Mouse (Mus musculus): Measurements from ENCODE around the gene Tpte. TPM values are rescaled to one million over a fixed set of nuclear protein-coding genes. Genes with fewer than 3 reads are reported as not detected.

The Tpte gene
- polyA plus RNA-seq, 1 experiment: not detected

DNA sequence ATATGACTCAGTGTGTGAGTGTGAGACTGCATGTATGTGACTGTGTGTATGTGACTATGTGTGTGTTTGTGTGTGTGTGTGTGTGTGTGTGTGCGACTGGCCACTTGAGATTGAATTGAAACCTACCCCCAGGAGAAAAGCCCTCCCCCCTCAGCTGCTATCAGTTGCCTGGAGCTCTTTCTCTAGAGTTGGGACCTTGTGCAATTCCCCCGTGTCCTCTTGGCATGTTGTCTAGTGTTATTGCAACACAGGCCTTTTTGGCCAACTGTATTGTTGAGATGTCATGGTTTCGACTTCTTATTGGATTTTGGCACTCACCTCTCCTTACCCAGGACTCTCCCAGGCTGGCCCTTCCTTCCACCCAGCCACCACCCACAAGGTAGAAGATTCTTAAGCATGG lies 21.0 kb upstream of the Tpte start:
- H3K27me3 ChIP-seq (ENCODE audit: control insufficient read depth, insufficient read depth, low read length): no peaks in the 10 kb centered on the region
- no peaks in the 10 kb centered on the region for H3K4me1 ChIP-seq (ENCODE audit: control insufficient read depth, insufficient read depth, low read length)
- no peak overlapping the region for H3K27ac ChIP-seq (ENCODE audit: insufficient read depth, low read length)
- 70% methylated on average over 3 of the region's 3 CpGs for WGBS
- no peak overlapping the region for H3K4me3 ChIP-seq (replicated peaks; ENCODE audit: insufficient read depth, low read depth, low read length)
- DNase-seq: no peak
- TF ChIP-seq CTCF (IDR thresholded peaks at IDR 0.05; ENCODE audit: borderline replicate concordance, insufficient read depth, low read depth, low read length): no peak
- TF ChIP-seq POLR2A (IDR thresholded peaks at IDR 0.05; ENCODE audit: borderline replicate concordance, insufficient read depth, low read length): no peak

GRCm38 (mm10) chr8:22264292-22264691 lies 18.9 kb upstream of the Tpte start:
- no peak for TF ChIP-seq CTCF (IDR thresholded peaks at IDR 0.05; ENCODE audit: borderline replicate concordance, insufficient read depth, low read depth, low read length)
- TF ChIP-seq POLR2A (IDR thresholded peaks at IDR 0.05; ENCODE audit: borderline replicate concordance, insufficient read depth, low read length): no peak
- Histone ChIP-seq H3K27ac (ENCODE audit: insufficient read depth, low read length) (no peak overlapping the region), H3K27me3 (ENCODE audit: control insufficient read depth, insufficient read depth, low read length) (no peaks in the 10 kb centered on the region), H3K4me1 (ENCODE audit: control insufficient read depth, insufficient read depth, low read length) (no peaks in the 10 kb centered on the region), H3K4me3 (replicated peaks; ENCODE audit: insufficient read depth, low read depth, low read length) (no peak overlapping the region)
- WGBS: 78% methylated on average over 6 of the region's 6 CpGs
- DNase-seq: no peak

- TF ChIP-seq POLR2A (IDR thresholded peaks at IDR 0.05; ENCODE audit: borderline replicate concordance, insufficient read depth, low read length) (no peak), CTCF (IDR thresholded peaks at IDR 0.05; ENCODE audit: borderline replicate concordance, insufficient read depth, low read depth, low read length) (no peak)
- no peak for DNase-seq
- Histone ChIP-seq H3K27ac (ENCODE audit: insufficient read depth, low read length) (no peak overlapping the region), H3K4me3 (replicated peaks; ENCODE audit: insufficient read depth, low read depth, low read length) (no peak overlapping the region), H3K4me1 (ENCODE audit: control insufficient read depth, insufficient read depth, low read length) (no peaks in the 10 kb centered on the region), H3K27me3 (ENCODE audit: control insufficient read depth, insufficient read depth, low read length) (no peaks in the 10 kb centered on the region)
- 49% methylated on average over 6 of the region's 6 CpGs for WGBS
Observed at GRCm38 (mm10) chr8:22264787-22265186, 18.5 kb upstream of the Tpte start.

DNA sequence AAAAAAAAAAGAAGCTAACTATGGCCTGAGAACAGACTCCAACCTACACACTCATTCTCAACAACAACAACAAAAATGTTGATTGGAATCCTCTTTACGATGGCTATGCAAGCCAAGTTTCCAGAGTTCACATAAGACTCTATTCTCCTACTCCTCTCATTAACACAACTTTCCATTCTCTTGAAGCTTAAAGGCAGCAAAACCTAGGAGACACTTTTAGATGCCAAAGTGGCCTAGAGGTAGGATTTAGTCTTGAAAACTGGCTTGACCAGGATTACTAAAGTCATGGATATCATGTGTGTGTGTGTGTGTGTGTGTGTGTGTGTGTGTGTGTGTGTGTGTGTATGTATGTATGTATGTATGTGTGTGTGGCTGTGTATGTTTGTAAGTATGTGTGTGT lies 18.0 kb upstream of the Tpte start:
- DNase-seq: no peak
- Histone ChIP-seq H3K27me3 (ENCODE audit: control insufficient read depth, insufficient read depth, low read length) (no peaks in the 10 kb centered on the region), H3K27ac (ENCODE audit: insufficient read depth, low read length) (no peak overlapping the region), H3K4me3 (replicated peaks; ENCODE audit: insufficient read depth, low read depth, low read length) (no peak overlapping the region), H3K4me1 (ENCODE audit: control insufficient read depth, insufficient read depth, low read length) (no peaks in the 10 kb centered on the region)
- TF ChIP-seq CTCF (IDR thresholded peaks at IDR 0.05; ENCODE audit: borderline replicate concordance, insufficient read depth, low read depth, low read length): no peak
- TF ChIP-seq POLR2A (IDR thresholded peaks at IDR 0.05; ENCODE audit: borderline replicate concordance, insufficient read depth, low read length): no peak
- WGBS: 95% methylated on average over 1 of the region's 1 CpGs

GRCm38 (mm10) chr8:22266809-22267208 lies 16.4 kb upstream of the Tpte start:
- WGBS: 95% methylated on average over 3 of the region's 3 CpGs
- no peak for DNase-seq
- TF ChIP-seq POLR2A (IDR thresholded peaks at IDR 0.05; ENCODE audit: borderline replicate concordance, insufficient read depth, low read length) (no peak), CTCF (IDR thresholded peaks at IDR 0.05; ENCODE audit: borderline replicate concordance, insufficient read depth, low read depth, low read length) (no peak)
- Histone ChIP-seq H3K4me3 (replicated peaks; ENCODE audit: insufficient read depth, low read depth, low read length) (no peak overlapping the region), H3K27me3 (ENCODE audit: control insufficient read depth, insufficient read depth, low read length) (no peaks in the 10 kb centered on the region), H3K4me1 (ENCODE audit: control insufficient read depth, insufficient read depth, low read length) (no peaks in the 10 kb centered on the region), H3K27ac (ENCODE audit: insufficient read depth, low read length) (no peak overlapping the region)

GRCm38 (mm10) chr8:22273142-22273541 lies 10.1 kb upstream of the Tpte start:
- TF ChIP-seq CTCF (IDR thresholded peaks at IDR 0.05; ENCODE audit: borderline replicate concordance, insufficient read depth, low read depth, low read length) (no peak), POLR2A (IDR thresholded peaks at IDR 0.05; ENCODE audit: borderline replicate concordance, insufficient read depth, low read length) (no peak)
- WGBS: 85% methylated on average over 3 of the region's 3 CpGs
- no peak for DNase-seq
- H3K27ac ChIP-seq (ENCODE audit: insufficient read depth, low read length): no peak overlapping the region
- H3K27me3 ChIP-seq (ENCODE audit: control insufficient read depth, insufficient read depth, low read length): no peaks in the 10 kb centered on the region
- no peaks in the 10 kb centered on the region for H3K4me1 ChIP-seq (ENCODE audit: control insufficient read depth, insufficient read depth, low read length)
- no peak overlapping the region for H3K4me3 ChIP-seq (replicated peaks; ENCODE audit: insufficient read depth, low read depth, low read length)

DNA sequence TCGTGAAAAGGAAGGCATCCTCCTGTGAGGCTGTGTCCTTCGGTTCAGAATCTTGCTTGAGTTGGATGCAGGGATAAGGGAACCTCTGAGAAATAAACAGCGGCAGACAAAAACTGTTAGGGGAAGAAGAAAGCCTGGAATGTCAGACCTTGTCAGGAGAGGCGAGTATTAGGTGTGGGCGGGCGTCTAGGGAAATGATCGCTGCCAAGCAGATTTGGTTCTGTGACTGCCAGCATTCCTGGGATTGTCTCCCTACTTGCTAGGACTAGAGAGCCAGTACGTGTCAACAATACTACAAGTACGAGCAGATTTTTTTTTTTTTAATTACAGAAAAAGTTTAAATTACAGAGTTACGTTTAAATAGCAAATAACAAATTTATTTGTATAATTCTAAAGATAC lies 8.6 kb upstream of the Tpte start:
- 62% methylated on average over 10 of the region's 10 CpGs for WGBS
- H3K4me3 ChIP-seq (replicated peaks; ENCODE audit: insufficient read depth, low read depth, low read length): no peak overlapping the region
- TF ChIP-seq POLR2A (IDR thresholded peaks at IDR 0.05; ENCODE audit: borderline replicate concordance, insufficient read depth, low read length): no peak
- no peak for TF ChIP-seq CTCF (IDR thresholded peaks at IDR 0.05; ENCODE audit: borderline replicate concordance, insufficient read depth, low read depth, low read length)
- H3K27me3 ChIP-seq (ENCODE audit: control insufficient read depth, insufficient read depth, low read length): no peaks in the 10 kb centered on the region
- no peaks in the 10 kb centered on the region for H3K4me1 ChIP-seq (ENCODE audit: control insufficient read depth, insufficient read depth, low read length)
- DNase-seq: no peak
- H3K27ac ChIP-seq (ENCODE audit: insufficient read depth, low read length): no peak overlapping the region

- WGBS: 61% methylated on average over 2 of the region's 2 CpGs
Observed at GRCm38 (mm10) chr8:22302326-22302725, 19.1 kb downstream of the Tpte start.

More at GRCm38 (mm10) chr8:22302326-22302725, 19.1 kb downstream of the Tpte start:
- Histone ChIP-seq H3K4me1 (ENCODE audit: control insufficient read depth, insufficient read depth, low read length) (no peaks in the 10 kb centered on the region), H3K4me3 (replicated peaks; ENCODE audit: insufficient read depth, low read depth, low read length) (no peak overlapping the region), H3K27me3 (ENCODE audit: control insufficient read depth, insufficient read depth, low read length) (no peaks in the 10 kb centered on the region), H3K27ac (ENCODE audit: insufficient read depth, low read length) (no peak overlapping the region)
- TF ChIP-seq CTCF (IDR thresholded peaks at IDR 0.05; ENCODE audit: borderline replicate concordance, insufficient read depth, low read depth, low read length) (no peak), POLR2A (IDR thresholded peaks at IDR 0.05; ENCODE audit: borderline replicate concordance, insufficient read depth, low read length) (no peak)
- DNase-seq: no peak
